Mouse (Mus musculus) ovary, adult 18-20 months (tissue): ENCODE measurements around the gene Ttll7.

Experiments
- DNase-seq: peaks from one replicate; pipeline ENCODE4 v3.0.0; 2022; ENCODE audit warnings: low spot score, mixed read lengths

The Ttll7 gene

GRCm38 (mm10) chr3:146913107-146913506 lies 60.9 kb downstream of the Ttll7 start:
- no peak for DNase-seq

GRCm38 (mm10) chr3:146914798-146915197 lies 62.6 kb downstream of the Ttll7 start:
- peak; percentile 34 for DNase-seq

- no peak for DNase-seq
These were observed 65.7 kb downstream of the Ttll7 start for GRCm38 (mm10) chr3:146917891-146918290.

GRCm38 (mm10) chr3:146918323-146918722 lies 66.2 kb downstream of the Ttll7 start:
- DNase-seq = no peak

- no peak for DNase-seq
These were observed 75.3 kb downstream of the Ttll7 start for GRCm38 (mm10) chr3:146927311-146928015.

GRCm38 (mm10) chr3:146928141-146928540 lies 76.0 kb downstream of the Ttll7 start:
- no peak for DNase-seq

GRCm38 (mm10) chr3:146929011-146929410 lies 76.8 kb downstream of the Ttll7 start:
- DNase-seq = no peak

GRCm38 (mm10) chr3:146931190-146931589 lies 79.0 kb downstream of the Ttll7 start:
- DNase-seq = no peak

- no peak for DNase-seq
These were observed 80.3 kb downstream of the Ttll7 start for GRCm38 (mm10) chr3:146932506-146932905.

GRCm38 (mm10) chr3:146936888-146937287 lies 84.7 kb downstream of the Ttll7 start:
- DNase-seq = no peak

GRCm38 (mm10) chr3:146939391-146940250 lies 87.5 kb downstream of the Ttll7 start:
- DNase-seq = no peak

GRCm38 (mm10) chr3:146943101-146943500 lies 90.9 kb downstream of the Ttll7 start:
- no peak for DNase-seq

GRCm38 (mm10) chr3:146945342-146945741 lies 93.2 kb downstream of the Ttll7 start:
- no peak for DNase-seq

- DNase-seq = no peak
These were observed 93.7 kb downstream of the Ttll7 start for GRCm38 (mm10) chr3:146945887-146946286.

- no peak for DNase-seq
These were observed 94.5 kb downstream of the Ttll7 start for GRCm38 (mm10) chr3:146946641-146947040.

- no peak for DNase-seq
These were observed 104.6 kb downstream of the Ttll7 start for GRCm38 (mm10) chr3:146956792-146957191.

- no peak for DNase-seq
These were observed 110.7 kb downstream of the Ttll7 start for GRCm38 (mm10) chr3:146962838-146963237.

GRCm38 (mm10) chr3:146964384-146964783 lies 112.2 kb downstream of the Ttll7 start:
- no peak for DNase-seq

GRCm38 (mm10) chr3:146967242-146967641 lies 115.1 kb downstream of the Ttll7 start:
- no peak for DNase-seq

GRCm38 (mm10) chr3:146967834-146968233 lies 115.7 kb downstream of the Ttll7 start:
- DNase-seq = no peak

GRCm38 (mm10) chr3:146978272-146978671 lies 126.1 kb downstream of the Ttll7 start:
- DNase-seq = no peak

- DNase-seq = peak; percentile 4
These were observed 141.9 kb downstream of the Ttll7 start for GRCm38 (mm10) chr3:146993834-146994669.
